Mouse (Mus musculus) kidney, embryonic 14.5 days (tissue): ENCODE data around the gene Hic1. TPM values are rescaled to one million over a fixed set of nuclear protein-coding genes. Genes with fewer than 3 reads are reported as not detected.

Source experiments
- ATAC-seq: fragments of 200-750 bp; cut with Nextera tagmentation; 2 replicates; pipeline ENCODE4 v1.8.0; 2017; ENCODE audit warnings: moderate number of reproducible peaks, mild to moderate bottlenecking, moderate TSS enrichment, moderate library complexity; ENCODE audit not compliant: low FRiP score, low TSS enrichment
- H3K27ac ChIP-seq: fragments of 300-500 bp; sonication (generic); 2 replicates; pipeline ENCODE4 v1.5.1; 2014; ENCODE audit warnings: low read depth, mild to moderate bottlenecking, low read length, moderate library complexity, mixed read lengths
- H3K27me3 ChIP-seq: fragments of 300-500 bp; sonication (generic); 2 replicates; pipeline ENCODE4 v1.6.1; 2014; ENCODE audit warnings: mild to moderate bottlenecking, low read length; ENCODE audit not compliant: control insufficient read depth, insufficient read depth
- H3K36me3 ChIP-seq: fragments of 300-500 bp; sonication (generic); 2 replicates; pipeline ENCODE4 v1.6.1; 2014; ENCODE audit warnings: low read length, mixed read lengths; ENCODE audit not compliant: control insufficient read depth, insufficient read depth
- H3K4me1 ChIP-seq: fragments of 300-500 bp; sonication (generic); 2 replicates; pipeline ENCODE4 v1.6.1; 2014; ENCODE audit warnings: low read length, mixed read lengths; ENCODE audit not compliant: control insufficient read depth, insufficient read depth
- H3K4me2 ChIP-seq: fragments of 300-500 bp; sonication (generic); replicated peaks from 2 replicates; pipeline ENCODE4 v1.6.1; 2014; ENCODE audit warnings: low read depth, mild to moderate bottlenecking, low read length
- H3K4me3 ChIP-seq: fragments of 300-500 bp; sonication (generic); 2 replicates; pipeline ENCODE4 v1.5.1; 2014; ENCODE audit warnings: mild to moderate bottlenecking, low read length
- H3K9ac ChIP-seq: fragments of 300-500 bp; sonication (generic); 2 replicates; pipeline ENCODE4 v1.6.1; 2014; ENCODE audit warnings: low read depth, mild to moderate bottlenecking, low read length, moderate library complexity
- H3K9me3 ChIP-seq: fragments of 300-500 bp; sonication (generic); 2 replicates; pipeline ENCODE4 v1.6.1; 2016; ENCODE audit warnings: low read length; ENCODE audit not compliant: control insufficient read depth
- WGBS: fragments of 180-500 bp; shearing (Covaris S2); extraction: QIAGEN DNeasy Blood & Tissue Kit; methylation state at CpG from one replicate; pipeline ENCODE4 v1.1.7; 2014; 5-methylcytosine and 5-hydroxymethylcytosine counted together
- polyA plus RNA-seq: library from polyadenylated mRNA; unstranded; fragments of >200 nt; fragmentation: Nextera tagmentation; extraction: Ambion mirVana; gene quantifications from 2 replicates; pipeline ENCODE4 v1.2.1, GENCODE M21; 2014

The Hic1 gene
- 16.9 and 26.6 TPM in 2 replicates for polyA plus RNA-seq

DNA sequence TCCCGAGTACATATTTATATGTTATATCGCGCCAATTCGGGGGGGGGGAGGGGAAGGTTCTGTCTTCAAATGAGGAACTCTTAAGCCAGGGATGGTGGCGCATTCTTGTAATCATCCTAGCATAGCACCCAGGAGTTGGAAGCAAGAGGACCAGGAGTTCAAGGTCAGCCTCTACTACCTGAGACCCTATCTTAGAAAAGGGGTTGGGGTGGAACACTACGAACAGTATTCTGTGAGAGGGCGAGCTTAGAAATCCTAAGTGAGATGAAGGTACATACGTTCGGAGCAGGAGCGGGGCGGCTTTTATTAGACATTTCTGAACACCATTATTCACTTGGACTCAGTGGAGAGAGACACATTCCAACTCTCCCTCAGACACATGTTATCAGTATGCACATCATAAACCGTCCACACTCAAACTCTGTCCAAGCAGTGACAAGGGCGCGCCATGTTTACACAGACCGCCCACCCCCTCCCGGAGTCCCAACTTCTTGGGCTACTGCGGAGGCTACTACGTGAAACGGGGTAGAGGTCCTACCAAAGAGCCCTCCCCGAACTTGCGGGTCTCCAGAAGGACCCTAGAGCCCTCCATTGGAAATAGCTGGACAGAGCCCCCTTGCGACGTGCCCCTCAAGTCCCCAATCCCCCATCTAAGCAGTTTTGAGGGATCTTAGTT lies at the start of gene Hic1:
Gene Hic1, minus strand, starts transcription at position 115 of the 676 bp plus-strand sequence.
- peaks cover 25% of the 10 kb centered on the region; the same call in 1 of the 2 replicates for H3K36me3 ChIP-seq
- H3K4me2 ChIP-seq = peak within 1 kb of the TSS; percentile 81
- H3K4me3 ChIP-seq = peak within 1 kb of the TSS; percentile 77
- 0 out of 2 replicates have a peak, but pooled peaks have one; percentile 0 for ATAC-seq
- H3K9ac ChIP-seq = peak within 1 kb of the TSS; percentile 85
- WGBS = 3% methylated on average over 23 of the region's 23 CpGs
- peak within 1 kb of the TSS; percentile 96 for H3K27ac ChIP-seq
- peaks cover 34% of the 10 kb centered on the region for H3K4me1 ChIP-seq
- peaks cover 76% of the 10 kb centered on the region for H3K27me3 ChIP-seq
- H3K9me3 ChIP-seq = no peaks in the 10 kb centered on the region

DNA sequence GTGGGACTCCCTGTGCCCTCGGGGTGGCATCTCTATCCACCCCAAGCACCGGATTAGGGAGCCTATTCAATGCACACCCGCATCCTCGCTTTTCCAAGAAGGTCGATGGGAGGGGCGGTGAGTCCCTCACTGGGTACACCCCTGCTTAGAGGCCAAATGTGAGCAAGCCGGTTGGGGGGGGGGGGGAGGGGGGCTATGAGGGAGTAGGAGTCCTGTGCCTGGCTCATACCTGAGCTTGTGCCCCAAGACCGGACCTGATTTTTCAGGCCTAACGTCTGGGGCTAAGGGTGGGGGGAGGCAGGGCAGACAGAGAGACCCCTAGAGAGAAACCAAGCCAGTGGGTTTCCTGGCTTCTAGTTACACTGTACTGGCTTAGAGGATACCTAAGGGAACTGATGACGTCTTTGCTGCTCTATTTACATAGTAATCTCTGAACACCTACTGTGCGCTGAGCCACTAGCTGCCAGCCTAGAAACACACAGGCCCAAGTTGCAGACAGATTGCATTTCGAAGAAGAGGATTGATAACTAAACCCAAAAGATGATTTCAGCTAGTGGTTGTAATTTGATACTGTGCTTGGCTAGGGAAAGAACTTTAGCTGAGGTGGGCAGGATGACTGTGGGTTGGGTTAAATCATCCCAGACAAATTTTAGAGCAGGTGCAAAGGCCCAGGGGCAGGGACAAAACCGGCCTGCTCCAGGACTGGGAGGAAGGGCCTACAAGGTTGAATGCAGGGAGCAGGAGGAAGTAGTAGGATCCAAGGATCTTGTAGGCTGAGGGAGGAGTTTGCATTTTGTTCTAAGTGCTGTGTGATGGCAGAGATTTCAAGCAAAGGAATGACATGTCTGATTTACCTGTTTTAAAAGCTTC lies 45.0 kb upstream of the Hic1 start:
- 21% methylated on average over 13 of the region's 13 CpGs for WGBS

DNA sequence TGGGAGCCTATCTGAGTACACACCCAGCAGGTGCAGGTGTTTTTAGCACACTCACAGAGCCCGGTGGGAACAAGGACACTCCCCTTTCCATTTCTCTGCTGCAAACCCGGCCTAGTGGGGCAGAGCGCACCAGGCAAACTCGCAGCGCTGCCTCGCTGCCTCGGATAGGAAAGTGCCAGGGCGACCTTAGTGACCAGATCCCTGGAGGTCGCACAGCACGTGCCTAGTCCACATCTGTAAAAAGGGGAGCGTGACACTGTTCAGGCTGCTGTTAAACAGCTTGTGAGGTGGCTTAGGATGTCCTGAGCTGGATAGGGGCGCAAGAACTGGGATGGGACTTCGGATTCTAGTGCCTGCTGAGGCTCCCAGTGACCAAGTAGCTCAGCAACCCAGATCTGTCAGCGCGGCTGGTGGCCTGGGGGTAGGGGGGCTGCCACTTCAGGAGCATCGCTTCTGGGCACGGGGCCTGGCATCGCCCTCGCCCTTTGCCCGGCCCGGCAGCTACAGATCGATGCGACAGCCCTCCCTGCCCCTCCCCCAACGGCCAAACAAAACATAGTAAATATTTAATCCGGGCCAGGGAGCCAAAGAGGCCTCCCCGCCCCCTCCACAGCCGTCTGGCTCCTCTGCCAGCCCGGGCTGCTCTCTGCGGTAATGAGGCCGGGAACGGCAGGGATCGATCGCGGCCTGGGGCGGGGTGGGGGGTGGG lies 44.2 kb upstream of the Hic1 start:
- ATAC-seq = peak; percentile 48; the same call in 1 of the 2 replicates
- H3K27ac ChIP-seq = peak overlapping the region; percentile 65; the same call in 1 of the 2 replicates
- 4% methylated on average over 33 of the region's 35 CpGs for WGBS
- peak overlapping the region; percentile 68 for H3K4me2 ChIP-seq
- H3K4me1 ChIP-seq = peaks cover 20% of the 10 kb centered on the region
- no peaks in the 10 kb centered on the region for H3K36me3 ChIP-seq
- H3K9ac ChIP-seq = peak overlapping the region; percentile 58
- no peaks in the 10 kb centered on the region for H3K9me3 ChIP-seq
- no peaks in the 10 kb centered on the region for H3K27me3 ChIP-seq
- H3K4me3 ChIP-seq = peak overlapping the region; percentile 32

More for the DNA sequence above, 45.0 kb upstream of the Hic1 start:
- Histone ChIP-seq H3K27me3 (no peaks in the 10 kb centered on the region), H3K27ac (peak overlapping the region; percentile 65; the same call in 1 of the 2 replicates), H3K4me2 (peak overlapping the region; percentile 68), H3K9me3 (no peaks in the 10 kb centered on the region), H3K4me1 (peaks cover 20% of the 10 kb centered on the region), H3K4me3 (peak overlapping the region; percentile 32), H3K36me3 (no peaks in the 10 kb centered on the region), H3K9ac (peak overlapping the region; percentile 58)
- ATAC-seq = peak; percentile 29; the same call in 1 of the 2 replicates

DNA sequence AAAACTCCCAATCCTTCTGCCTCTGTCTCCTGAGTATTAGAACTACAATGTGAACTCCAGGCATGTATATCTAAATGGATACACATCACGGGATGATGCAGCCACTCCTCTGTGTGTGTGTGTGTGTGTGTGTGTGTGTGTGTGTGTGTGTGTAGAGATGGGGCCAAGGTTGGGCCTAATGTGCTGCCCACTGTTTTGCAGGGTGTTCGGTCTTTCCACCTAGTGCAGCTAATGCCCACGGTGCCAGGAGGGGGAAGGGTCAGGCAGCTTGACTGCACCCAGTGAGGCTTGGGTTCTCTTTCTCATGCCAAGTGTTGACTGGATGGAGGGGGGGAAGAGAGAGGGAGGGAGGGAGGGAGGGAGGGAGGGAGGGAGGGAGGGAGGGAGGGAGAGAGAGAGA lies 43.6 kb upstream of the Hic1 start:
- Histone ChIP-seq H3K4me2 (no peak overlapping the region), H3K27me3 (no peaks in the 10 kb centered on the region), H3K9ac (no peak overlapping the region), H3K36me3 (no peaks in the 10 kb centered on the region), H3K4me3 (no peak overlapping the region), H3K27ac (no peak overlapping the region), H3K9me3 (no peaks in the 10 kb centered on the region), H3K4me1 (peaks cover 20% of the 10 kb centered on the region)
- ATAC-seq = no peak
- 69% methylated on average over 3 of the region's 3 CpGs for WGBS

DNA sequence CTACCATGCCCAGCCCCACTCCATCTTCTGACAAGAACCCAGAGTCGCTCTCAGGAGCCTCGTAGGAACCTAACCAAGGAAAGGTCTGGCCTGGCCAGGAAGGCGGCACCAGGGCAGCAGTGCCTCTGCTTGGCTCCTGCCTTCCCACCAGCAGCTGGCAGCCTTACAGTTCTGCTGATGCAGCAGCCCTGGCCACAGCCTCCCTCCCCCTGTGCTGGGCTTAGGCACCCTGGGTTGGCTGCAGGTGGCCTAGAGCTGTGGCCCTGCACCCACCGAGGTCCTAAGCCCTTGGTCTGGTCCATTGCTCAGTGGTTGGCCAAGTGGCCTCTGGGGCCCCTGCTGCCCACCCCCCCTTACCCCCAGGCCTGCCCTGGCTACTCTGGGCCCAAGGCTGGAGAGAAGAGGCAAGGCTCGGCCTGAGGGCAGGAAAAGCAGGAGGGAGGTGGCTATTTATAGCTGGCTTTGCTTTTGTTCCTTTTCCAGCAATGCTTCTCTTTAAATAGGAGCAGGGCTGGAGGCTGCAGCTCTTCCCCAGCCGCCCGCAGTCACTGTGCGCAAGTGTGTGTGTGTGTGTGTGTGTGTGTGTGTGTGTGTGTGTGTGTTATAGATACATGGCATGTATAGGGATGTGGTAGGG lies 42.8 kb upstream of the Hic1 start:
- peak overlapping the region; percentile 5; the same call in 1 of the 2 replicates for H3K27ac ChIP-seq
- no peak overlapping the region for H3K9ac ChIP-seq
- H3K4me3 ChIP-seq = no peak overlapping the region
- H3K4me2 ChIP-seq = no peak overlapping the region
- no peaks in the 10 kb centered on the region for H3K27me3 ChIP-seq
- H3K36me3 ChIP-seq = no peaks in the 10 kb centered on the region
- H3K9me3 ChIP-seq = no peaks in the 10 kb centered on the region
- ATAC-seq = no peak
- 62% methylated on average over 8 of the region's 8 CpGs for WGBS
- peaks cover 20% of the 10 kb centered on the region for H3K4me1 ChIP-seq

DNA sequence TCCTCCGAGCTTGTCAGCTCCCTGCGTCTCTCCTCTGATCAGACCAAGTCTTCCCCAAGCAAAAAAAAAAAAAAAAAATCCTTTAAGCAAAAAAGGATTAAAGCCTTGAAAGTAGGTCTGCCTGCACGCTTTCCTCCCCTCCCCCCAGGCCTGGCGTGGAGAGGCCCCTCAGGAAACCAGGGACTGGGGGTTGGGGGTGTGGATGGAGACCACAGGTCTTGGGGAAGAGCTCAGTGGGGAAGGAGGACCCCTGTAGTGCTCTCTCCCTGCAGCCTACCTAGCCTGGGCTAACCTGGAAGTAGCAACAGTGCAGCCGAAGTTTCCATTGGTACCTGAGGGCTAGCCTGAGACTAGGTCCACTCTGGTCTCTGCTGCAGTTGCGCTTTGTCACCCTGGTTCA lies 41.4 kb upstream of the Hic1 start:
- peaks cover 20% of the 10 kb centered on the region for H3K4me1 ChIP-seq
- no peak overlapping the region for H3K9ac ChIP-seq
- no peak overlapping the region for H3K4me3 ChIP-seq
- H3K36me3 ChIP-seq = no peaks in the 10 kb centered on the region
- H3K9me3 ChIP-seq = no peaks in the 10 kb centered on the region
- ATAC-seq = no peak
- H3K27me3 ChIP-seq = no peaks in the 10 kb centered on the region
- 66% methylated on average over 6 of the region's 6 CpGs for WGBS
- H3K4me2 ChIP-seq = no peak overlapping the region
- no peak overlapping the region for H3K27ac ChIP-seq

DNA sequence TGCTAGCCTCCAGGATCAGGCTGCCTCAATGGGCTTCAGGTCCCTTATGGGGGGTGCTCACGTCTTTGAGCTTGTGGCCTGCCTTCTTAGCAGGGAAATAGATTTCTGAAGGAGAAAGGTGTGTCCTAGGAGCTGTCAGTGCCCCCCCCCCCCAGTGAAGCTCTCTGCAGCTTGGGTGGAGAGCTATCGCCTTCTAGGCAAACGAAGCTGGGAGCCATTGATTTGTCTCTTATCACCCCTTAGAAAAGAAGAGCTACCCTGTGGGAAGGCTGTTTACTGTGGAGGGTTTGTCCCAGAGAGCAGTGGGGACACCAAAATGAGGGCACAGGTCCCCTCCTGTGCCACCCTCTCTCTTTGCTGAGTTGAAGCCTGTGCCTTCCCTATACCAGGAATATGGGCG lies 40.8 kb upstream of the Hic1 start:
- no peak overlapping the region for H3K4me3 ChIP-seq
- no peaks in the 10 kb centered on the region for H3K9me3 ChIP-seq
- H3K27ac ChIP-seq = no peak overlapping the region
- WGBS = 82% methylated on average over 4 of the region's 4 CpGs
- peaks cover 20% of the 10 kb centered on the region for H3K4me1 ChIP-seq
- no peaks in the 10 kb centered on the region for H3K36me3 ChIP-seq
- no peak overlapping the region for H3K4me2 ChIP-seq
- ATAC-seq = no peak
- H3K27me3 ChIP-seq = no peaks in the 10 kb centered on the region
- H3K9ac ChIP-seq = no peak overlapping the region

DNA sequence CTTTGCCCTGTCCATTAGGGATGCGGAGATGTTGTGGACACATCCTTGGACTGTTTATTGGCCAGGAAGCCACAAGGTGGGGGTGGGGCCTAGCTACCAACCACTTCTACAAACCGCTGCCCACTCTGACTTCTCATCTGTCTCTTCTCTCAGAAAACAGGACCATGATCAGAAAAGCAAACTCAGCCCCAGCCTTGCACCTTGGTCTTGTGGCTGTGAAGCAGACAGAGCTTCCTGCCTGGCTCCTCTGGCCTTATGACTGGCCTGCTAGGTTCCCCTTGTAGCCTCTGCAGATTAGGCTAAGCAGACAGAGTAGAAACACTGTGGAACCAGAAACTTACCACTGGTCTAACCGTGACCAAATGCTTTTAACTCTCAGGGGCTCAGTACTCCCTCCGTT lies 40.0 kb upstream of the Hic1 start:
- 66% methylated on average over 4 of the region's 4 CpGs for WGBS
- Histone ChIP-seq H3K9ac (no peak overlapping the region), H3K27me3 (no peaks in the 10 kb centered on the region), H3K9me3 (no peaks in the 10 kb centered on the region), H3K4me1 (peaks cover 18% of the 10 kb centered on the region), H3K27ac (no peak overlapping the region), H3K4me3 (no peak overlapping the region), H3K36me3 (no peaks in the 10 kb centered on the region), H3K4me2 (no peak overlapping the region)
- no peak for ATAC-seq
